Mouse (Mus musculus): ENCODE data around the gene Mydgf. TPM values are rescaled to one million over a fixed set of nuclear protein-coding genes. Genes with fewer than 3 reads are reported as not detected.

The Mydgf gene
- total and polyA plus RNA-seq, 2 experiments = 81.1 to 91.1 TPM

DNA sequence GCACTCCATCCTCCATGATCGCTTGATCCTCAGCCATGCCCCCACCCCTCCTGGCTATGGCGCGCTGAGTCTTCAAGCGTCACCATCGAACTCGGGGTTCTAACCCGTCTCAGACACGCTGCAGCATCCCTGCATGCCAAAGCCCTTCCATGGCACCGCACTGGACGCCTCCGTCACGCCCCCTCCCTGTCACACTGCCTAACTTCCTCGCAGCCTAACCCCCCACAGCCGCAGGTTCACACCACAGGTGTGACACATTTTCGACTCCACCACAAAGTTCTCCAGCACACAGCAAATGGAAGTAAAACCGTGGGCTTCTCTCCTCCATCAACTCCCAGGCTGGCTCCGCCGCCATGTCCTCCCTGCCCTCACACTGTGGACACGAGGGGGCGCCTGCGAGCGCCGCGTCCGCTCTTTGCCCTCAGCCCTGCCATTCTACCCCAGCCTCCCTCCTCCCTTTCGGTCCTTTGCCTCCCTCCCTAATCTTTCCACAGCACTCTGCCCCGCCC lies 49.2 kb downstream of the Mydgf start:
- peak; percentile 23 for DNase-seq (ENCODE audit: extremely low read depth, low read depth, low spot score)
- Histone ChIP-seq H3K27ac (replicated peaks; ENCODE audit: insufficient read depth, low read depth, low read length) (peak overlapping the region; percentile 55), H3K4me3 (ENCODE audit: insufficient read depth, low read depth, low read length) (peak overlapping the region; percentile 56), H3K4me1 (ENCODE audit: control insufficient read depth, insufficient read depth, low read length) (peaks cover 5% of the 10 kb centered on the region; the same call in 1 of the 2 replicates), H3K27me3 (ENCODE audit: control insufficient read depth, insufficient read depth, low read length) (no peaks in the 10 kb centered on the region; the same call in 1 of the 2 replicates), H3K79me2 (ENCODE audit: control insufficient read depth, insufficient read depth, low read length) (no peaks in the 10 kb centered on the region), H3K9ac (ENCODE audit: low read depth, low read length) (peak overlapping the region; percentile 54), H3K36me3 (ENCODE audit: control insufficient read depth, insufficient read depth, low read length) (no peaks in the 10 kb centered on the region)
- TF ChIP-seq CTCF (IDR thresholded peaks at IDR 0.05; ENCODE audit: low read depth, low read length) (peak; percentile 97), POLR2A (IDR thresholded peaks at IDR 0.05; ENCODE audit: extremely low read depth, insufficient read depth, low read length) (no peak)
- 3% methylated on average over 27 of the region's 27 CpGs for WGBS

DNA sequence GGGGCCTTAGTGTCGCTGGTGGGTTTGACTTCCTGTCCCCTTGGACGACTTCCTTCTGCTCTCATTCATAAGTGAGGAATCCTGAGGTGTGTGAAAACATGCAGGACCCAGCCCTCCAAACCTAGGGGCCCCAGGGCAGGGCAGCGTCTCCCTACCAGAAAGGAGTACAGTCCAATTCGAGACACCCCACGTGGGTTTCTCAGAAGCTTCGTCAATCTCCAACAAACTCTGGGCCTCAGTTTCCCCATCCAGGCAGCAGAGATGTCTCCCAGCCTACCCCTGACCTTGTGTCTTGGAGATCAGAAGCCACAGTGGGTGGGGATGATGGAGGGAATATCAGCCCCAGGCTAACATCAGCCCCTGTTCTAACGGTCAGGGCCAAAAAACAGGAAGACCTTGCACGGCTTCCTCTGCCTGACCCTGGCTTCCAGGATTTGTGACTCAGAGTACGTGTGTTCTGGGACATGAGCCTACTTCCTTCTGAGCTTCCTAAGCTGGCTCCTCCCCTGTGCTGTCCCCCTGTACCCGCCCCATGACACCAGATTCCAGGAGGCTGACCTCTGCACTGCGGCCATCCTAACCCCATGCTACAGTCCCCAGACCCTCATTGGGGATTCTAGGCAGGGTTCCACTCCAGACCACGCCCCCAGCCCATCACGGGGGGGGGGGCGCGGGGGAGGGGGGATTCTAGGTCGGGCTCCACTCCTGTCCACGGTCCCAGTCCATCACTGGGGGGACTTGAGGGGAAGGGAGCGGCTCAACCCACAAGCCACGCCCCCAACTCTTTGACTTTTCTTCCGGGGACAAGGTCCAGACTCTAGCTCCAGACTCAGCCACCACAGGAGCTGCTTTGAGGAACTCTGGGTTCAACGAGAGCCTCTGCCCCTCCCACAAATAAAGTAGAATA lies 50.0 kb downstream of the Mydgf start:
- Histone ChIP-seq H3K4me1 (ENCODE audit: control insufficient read depth, insufficient read depth, low read length) (peaks cover 5% of the 10 kb centered on the region; the same call in 1 of the 2 replicates), H3K9ac (ENCODE audit: low read depth, low read length) (peak overlapping the region; percentile 26), H3K4me3 (ENCODE audit: insufficient read depth, low read depth, low read length) (peak overlapping the region; percentile 30), H3K27me3 (ENCODE audit: control insufficient read depth, insufficient read depth, low read length) (no peaks in the 10 kb centered on the region), H3K27ac (replicated peaks; ENCODE audit: insufficient read depth, low read depth, low read length) (peak overlapping the region; percentile 92), H3K79me2 (ENCODE audit: control insufficient read depth, insufficient read depth, low read length) (no peaks in the 10 kb centered on the region), H3K36me3 (ENCODE audit: control insufficient read depth, insufficient read depth, low read length) (no peaks in the 10 kb centered on the region)
- peak; percentile 71 for DNase-seq (ENCODE audit: extremely low read depth, low read depth, low spot score)
- WGBS = 16% methylated on average over 21 of the region's 21 CpGs
- TF ChIP-seq POLR2A (IDR thresholded peaks at IDR 0.05; ENCODE audit: extremely low read depth, insufficient read depth, low read length) = no peak
- no peak for TF ChIP-seq CTCF (IDR thresholded peaks at IDR 0.05; ENCODE audit: low read depth, low read length)

DNA sequence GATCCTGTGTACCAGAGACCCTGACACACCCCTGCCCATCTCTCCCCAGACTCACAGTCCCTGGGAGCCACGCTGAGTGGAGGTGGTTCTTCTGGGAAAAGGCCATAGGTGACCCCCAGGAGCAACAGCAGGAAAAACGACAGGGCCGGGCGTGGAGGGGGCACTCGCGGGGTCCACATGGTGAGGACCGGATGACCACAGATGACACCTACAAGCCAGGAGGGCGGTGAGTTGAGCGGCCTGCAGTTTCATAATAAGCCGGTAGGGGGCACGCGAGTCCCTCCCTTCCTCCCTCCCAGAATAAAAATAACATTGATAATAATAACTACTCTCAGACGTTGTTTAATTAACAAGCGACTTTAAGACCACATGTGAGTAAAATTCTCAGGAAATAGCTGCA lies 51.1 kb downstream of the Mydgf start:
- Histone ChIP-seq H3K4me1 (ENCODE audit: control insufficient read depth, insufficient read depth, low read length) (peaks cover 5% of the 10 kb centered on the region; the same call in 1 of the 2 replicates), H3K4me3 (ENCODE audit: insufficient read depth, low read depth, low read length) (no peak overlapping the region), H3K27ac (replicated peaks; ENCODE audit: insufficient read depth, low read depth, low read length) (no peak overlapping the region), H3K27me3 (ENCODE audit: control insufficient read depth, insufficient read depth, low read length) (no peaks in the 10 kb centered on the region), H3K36me3 (ENCODE audit: control insufficient read depth, insufficient read depth, low read length) (no peaks in the 10 kb centered on the region), H3K79me2 (ENCODE audit: control insufficient read depth, insufficient read depth, low read length) (no peaks in the 10 kb centered on the region), H3K9ac (ENCODE audit: low read depth, low read length) (no peak overlapping the region)
- no peak for DNase-seq (ENCODE audit: extremely low read depth, low read depth, low spot score)
- WGBS = 6% methylated on average over 14 of the region's 14 CpGs
- no peak for TF ChIP-seq POLR2A (IDR thresholded peaks at IDR 0.05; ENCODE audit: extremely low read depth, insufficient read depth, low read length)
- TF ChIP-seq CTCF (IDR thresholded peaks at IDR 0.05; ENCODE audit: low read depth, low read length) = peak; percentile 90

DNA sequence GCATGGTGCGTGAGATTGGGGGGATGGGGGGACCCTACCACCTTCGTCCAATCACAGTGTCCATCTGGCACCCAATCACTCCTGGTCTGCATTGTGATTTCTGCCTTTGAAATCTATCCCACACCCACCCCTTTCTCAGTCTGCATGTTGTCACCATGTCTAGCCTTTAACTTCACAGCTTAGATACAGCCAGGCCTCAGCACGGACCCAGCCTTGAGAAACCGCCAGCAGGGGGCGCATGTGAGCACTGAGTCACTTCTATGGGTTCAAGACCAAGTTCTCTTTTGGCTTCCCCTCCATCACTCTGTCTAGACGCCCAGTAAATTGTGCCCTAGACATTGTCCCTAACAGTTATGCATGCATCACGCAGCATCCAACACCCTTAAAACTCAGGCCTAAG lies 51.9 kb downstream of the Mydgf start:
- Histone ChIP-seq H3K79me2 (ENCODE audit: control insufficient read depth, insufficient read depth, low read length) (no peaks in the 10 kb centered on the region), H3K36me3 (ENCODE audit: control insufficient read depth, insufficient read depth, low read length) (no peaks in the 10 kb centered on the region), H3K27ac (replicated peaks; ENCODE audit: insufficient read depth, low read depth, low read length) (no peak overlapping the region), H3K4me3 (ENCODE audit: insufficient read depth, low read depth, low read length) (no peak overlapping the region), H3K4me1 (ENCODE audit: control insufficient read depth, insufficient read depth, low read length) (peaks cover 5% of the 10 kb centered on the region; the same call in 1 of the 2 replicates), H3K9ac (ENCODE audit: low read depth, low read length) (no peak overlapping the region), H3K27me3 (ENCODE audit: control insufficient read depth, insufficient read depth, low read length) (no peaks in the 10 kb centered on the region)
- 48% methylated on average over 7 of the region's 7 CpGs for WGBS
- DNase-seq (ENCODE audit: extremely low read depth, low read depth, low spot score) = peak; percentile 26
- no peak for TF ChIP-seq POLR2A (IDR thresholded peaks at IDR 0.05; ENCODE audit: extremely low read depth, insufficient read depth, low read length)
- peak; percentile 88 for TF ChIP-seq CTCF (IDR thresholded peaks at IDR 0.05; ENCODE audit: low read depth, low read length)

DNA sequence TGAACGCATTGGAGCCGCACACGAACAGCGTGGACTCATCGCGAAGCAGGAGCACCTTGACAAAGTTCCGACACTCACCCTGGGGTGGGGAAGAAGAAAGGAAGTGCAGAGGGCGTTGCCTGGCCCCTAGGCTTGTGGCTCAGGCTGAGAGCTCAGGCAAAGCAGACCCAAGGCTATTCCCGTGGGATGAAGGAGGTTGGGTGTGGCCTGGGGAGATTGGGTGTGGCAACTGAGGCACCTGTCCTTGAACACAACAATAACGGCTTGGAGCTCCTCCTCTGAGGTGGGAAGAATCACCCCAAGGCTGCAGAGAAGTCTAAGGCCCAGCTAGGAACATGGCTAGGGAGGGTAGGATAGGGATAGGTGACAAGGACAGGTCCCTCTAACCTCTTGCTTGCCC lies 52.6 kb downstream of the Mydgf start:
- Histone ChIP-seq H3K27ac (replicated peaks; ENCODE audit: insufficient read depth, low read depth, low read length) (no peak overlapping the region), H3K4me1 (ENCODE audit: control insufficient read depth, insufficient read depth, low read length) (peaks cover 5% of the 10 kb centered on the region; the same call in 1 of the 2 replicates), H3K4me3 (ENCODE audit: insufficient read depth, low read depth, low read length) (no peak overlapping the region), H3K79me2 (ENCODE audit: control insufficient read depth, insufficient read depth, low read length) (no peaks in the 10 kb centered on the region), H3K36me3 (ENCODE audit: control insufficient read depth, insufficient read depth, low read length) (no peaks in the 10 kb centered on the region), H3K9ac (ENCODE audit: low read depth, low read length) (no peak overlapping the region), H3K27me3 (ENCODE audit: control insufficient read depth, insufficient read depth, low read length) (no peaks in the 10 kb centered on the region)
- no peak for DNase-seq (ENCODE audit: extremely low read depth, low read depth, low spot score)
- 96% methylated on average over 10 of the region's 10 CpGs for WGBS
- no peak for TF ChIP-seq CTCF (IDR thresholded peaks at IDR 0.05; ENCODE audit: low read depth, low read length)
- no peak for TF ChIP-seq POLR2A (IDR thresholded peaks at IDR 0.05; ENCODE audit: extremely low read depth, insufficient read depth, low read length)
